Mouse (Mus musculus) spleen, postnatal 0 days (tissue): ENCODE results near the gene Kcnj3. TPM values are rescaled to one million over a fixed set of nuclear protein-coding genes. Genes with fewer than 3 reads are reported as not detected.

Source experiments
- polyA plus RNA-seq: library from polyadenylated mRNA; unstranded; fragments of >200 nt; fragmentation: Nextera tagmentation; extraction: Ambion mirVana; gene quantifications from 2 replicates; pipeline ENCODE4 v1.2.1, GENCODE M21; 2015

Kcnj3 gene
- not detected in 2 replicates for polyA plus RNA-seq

DNA sequence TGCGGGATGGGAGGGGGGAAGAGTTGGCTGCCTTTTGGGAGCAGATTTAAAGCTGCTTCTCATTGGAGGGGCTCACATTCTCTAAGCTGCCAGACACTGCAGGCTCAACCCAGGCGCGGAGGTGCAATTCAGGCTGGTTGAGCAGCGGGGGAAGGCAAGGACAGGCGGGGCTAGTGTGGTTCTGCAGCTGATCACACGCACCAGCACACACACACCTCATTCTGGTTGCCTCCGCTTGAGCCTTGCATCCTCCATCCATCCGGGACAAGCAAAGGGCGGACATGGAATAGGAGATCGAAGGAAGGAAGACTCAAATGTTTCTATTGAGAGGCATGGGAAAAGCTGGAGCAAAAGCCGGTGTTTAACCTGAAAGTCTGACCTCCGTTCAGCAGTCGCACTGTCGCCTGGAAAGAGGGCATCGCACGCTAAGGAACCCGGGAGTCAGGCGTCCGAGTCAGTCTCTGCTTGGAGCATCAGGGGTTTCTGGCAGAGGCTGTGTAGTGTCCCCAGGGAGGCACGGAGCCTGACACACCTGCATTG lies at the start of gene Kcnj3:
Gene Kcnj3 (plus strand): TSS at position 250 of the 540 bp plus-strand sequence.

